Mouse (Mus musculus): ENCODE results near the gene Xpo6. TPM values are rescaled to one million over a fixed set of nuclear protein-coding genes. Genes with fewer than 3 reads are reported as not detected.

The Xpo6 gene
- polyA plus RNA-seq, 1 experiment from 2014 or later = 68.3 TPM

DNA sequence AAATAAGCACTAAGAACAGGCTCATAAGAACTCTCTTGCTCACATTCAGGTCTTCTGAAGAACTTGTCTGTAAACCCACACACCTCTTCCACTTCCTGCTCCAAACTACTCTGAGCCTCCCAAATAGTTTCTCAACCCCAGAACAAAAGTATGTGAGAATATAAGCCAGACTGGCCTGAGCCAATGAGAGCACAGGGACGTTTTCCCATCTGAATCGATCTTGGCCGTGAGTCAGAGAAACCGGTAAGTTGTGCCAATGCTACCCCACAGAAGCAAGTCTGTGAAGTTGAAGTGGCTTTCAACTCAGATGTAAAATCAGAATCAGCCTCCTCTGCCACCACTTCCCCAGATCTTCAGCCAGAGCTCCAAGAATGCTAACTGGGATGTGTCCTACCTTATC lies 87.0 kb downstream of the Xpo6 start:
- Histone ChIP-seq H3K27ac (replicated peaks) (no peak overlapping the region), H3K36me3 (peaks cover 69% of the 10 kb centered on the region), H3K9me3 (no peaks in the 10 kb centered on the region), H3K27me3 (no peaks in the 10 kb centered on the region), H3K9ac (replicated peaks) (no peak overlapping the region), H3K4me2 (replicated peaks) (no peak overlapping the region), H3K4me3 (no peak overlapping the region), H3K4me1 (no peaks in the 10 kb centered on the region)
- WGBS = 94% methylated on average over 4 of the region's 4 CpGs
- no peak for ATAC-seq (ENCODE audit: low FRiP score, low read depth)

DNA sequence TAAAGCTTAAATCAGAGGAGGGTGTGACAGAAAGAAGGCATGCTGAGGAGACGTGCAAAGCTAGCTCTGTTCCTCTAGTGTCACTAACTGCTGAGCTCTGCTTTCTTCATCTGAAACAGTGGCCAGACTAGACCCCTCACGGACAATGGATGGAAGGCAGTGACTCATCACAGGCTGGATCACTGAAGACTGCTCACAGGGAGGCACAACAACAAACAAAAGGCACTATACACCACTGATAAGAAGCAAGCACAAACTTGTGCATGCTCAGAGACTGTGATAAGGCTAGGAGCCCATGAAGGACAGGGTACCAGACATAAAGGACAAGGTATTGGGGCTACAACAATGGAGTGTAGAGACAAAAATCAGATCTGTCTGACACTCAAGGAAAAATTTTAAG lies 89.1 kb downstream of the Xpo6 start:
- Histone ChIP-seq H3K36me3 (peaks cover 89% of the 10 kb centered on the region), H3K9me3 (no peaks in the 10 kb centered on the region), H3K27ac (replicated peaks) (no peak overlapping the region), H3K4me1 (no peaks in the 10 kb centered on the region), H3K4me2 (replicated peaks) (no peak overlapping the region), H3K4me3 (no peak overlapping the region), H3K27me3 (no peaks in the 10 kb centered on the region), H3K9ac (replicated peaks) (no peak overlapping the region)
- WGBS = 76% methylated on average over 2 of the region's 2 CpGs
- ATAC-seq (ENCODE audit: low FRiP score, low read depth) = no peak

DNA sequence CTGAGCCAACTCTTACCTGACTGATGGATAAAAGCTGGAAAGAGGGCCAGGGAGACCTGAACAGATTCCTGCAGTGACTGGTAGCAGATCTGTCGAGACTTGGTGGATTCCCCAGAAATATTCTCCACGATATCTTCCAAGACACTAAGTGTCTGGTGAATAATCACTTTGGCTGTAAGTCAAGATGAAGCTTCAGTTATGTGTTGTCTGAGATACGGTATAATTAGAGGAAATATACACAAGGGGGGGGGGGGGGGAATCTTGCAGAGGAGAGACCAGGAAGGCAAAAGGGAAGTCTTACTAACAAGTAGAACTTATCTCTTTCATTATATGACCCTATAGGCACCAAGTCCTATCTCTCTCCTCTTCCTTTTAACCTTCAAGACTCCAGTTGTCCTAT lies 90.4 kb downstream of the Xpo6 start:
- Histone ChIP-seq H3K9ac (replicated peaks) (no peak overlapping the region), H3K4me3 (no peak overlapping the region), H3K4me1 (no peaks in the 10 kb centered on the region), H3K9me3 (no peaks in the 10 kb centered on the region), H3K36me3 (peaks cover 89% of the 10 kb centered on the region), H3K27ac (replicated peaks) (no peak overlapping the region), H3K4me2 (replicated peaks) (no peak overlapping the region), H3K27me3 (no peaks in the 10 kb centered on the region)
- ATAC-seq (ENCODE audit: low FRiP score, low read depth) = no peak
- WGBS = 94% methylated on average over 3 of the region's 3 CpGs

DNA sequence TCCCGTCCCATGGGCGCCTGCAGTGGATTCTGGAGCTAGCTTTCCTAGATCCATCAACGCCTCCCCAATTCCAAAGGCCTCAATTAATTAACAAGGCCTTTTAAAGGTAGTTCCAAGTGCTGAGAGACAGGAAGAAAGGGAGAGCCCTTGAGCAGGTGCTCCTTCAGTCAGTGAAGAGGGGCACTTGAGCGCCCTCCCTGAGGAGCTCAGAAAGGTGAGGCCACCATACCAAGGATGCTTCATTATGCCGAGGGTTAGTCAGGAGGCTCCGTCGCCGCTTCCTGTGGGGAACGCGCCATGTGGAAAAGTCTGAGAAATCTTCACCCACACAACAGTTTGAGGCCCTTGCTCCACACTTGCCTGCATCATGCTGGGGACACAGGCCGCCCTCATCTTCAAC lies 99.9 kb downstream of the Xpo6 start:
- Histone ChIP-seq H3K4me3 (no peak overlapping the region), H3K27me3 (no peaks in the 10 kb centered on the region), H3K27ac (replicated peaks) (no peak overlapping the region), H3K9me3 (no peaks in the 10 kb centered on the region), H3K36me3 (peaks cover 70% of the 10 kb centered on the region), H3K9ac (replicated peaks) (no peak overlapping the region), H3K4me2 (replicated peaks) (no peak overlapping the region), H3K4me1 (no peaks in the 10 kb centered on the region)
- no peak for ATAC-seq (ENCODE audit: low FRiP score, low read depth)
- WGBS = 96% methylated on average over 11 of the region's 11 CpGs

DNA sequence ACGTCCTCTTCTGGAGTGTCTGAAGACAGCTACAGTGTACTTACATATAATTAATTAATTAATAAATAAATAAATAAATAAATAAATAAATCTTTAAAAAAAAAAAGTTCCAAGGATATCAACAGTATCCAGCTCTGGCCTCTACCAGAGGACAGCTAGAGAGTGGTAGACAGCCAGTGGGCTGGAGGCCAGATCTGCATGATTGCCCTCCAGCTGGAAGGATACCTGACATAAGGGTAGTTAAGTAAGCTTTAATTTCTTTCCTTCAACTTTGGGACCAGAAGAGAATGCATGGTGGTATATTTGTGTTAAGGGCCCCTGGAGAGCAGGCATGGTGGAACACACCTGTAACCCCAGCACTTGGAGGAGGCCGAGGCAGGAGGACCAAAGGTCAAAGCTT lies 100.5 kb downstream of the Xpo6 start:
- H3K9me3 ChIP-seq = no peaks in the 10 kb centered on the region
- H3K9ac ChIP-seq (replicated peaks) = no peak overlapping the region
- H3K36me3 ChIP-seq = peaks cover 64% of the 10 kb centered on the region
- no peak overlapping the region for H3K4me2 ChIP-seq (replicated peaks)
- ATAC-seq (ENCODE audit: low FRiP score, low read depth) = no peak
- WGBS = 91% methylated on average over 2 of the region's 2 CpGs
- H3K4me3 ChIP-seq = no peak overlapping the region
- H3K27ac ChIP-seq (replicated peaks) = no peak overlapping the region
- H3K27me3 ChIP-seq = no peaks in the 10 kb centered on the region
- no peaks in the 10 kb centered on the region for H3K4me1 ChIP-seq

DNA sequence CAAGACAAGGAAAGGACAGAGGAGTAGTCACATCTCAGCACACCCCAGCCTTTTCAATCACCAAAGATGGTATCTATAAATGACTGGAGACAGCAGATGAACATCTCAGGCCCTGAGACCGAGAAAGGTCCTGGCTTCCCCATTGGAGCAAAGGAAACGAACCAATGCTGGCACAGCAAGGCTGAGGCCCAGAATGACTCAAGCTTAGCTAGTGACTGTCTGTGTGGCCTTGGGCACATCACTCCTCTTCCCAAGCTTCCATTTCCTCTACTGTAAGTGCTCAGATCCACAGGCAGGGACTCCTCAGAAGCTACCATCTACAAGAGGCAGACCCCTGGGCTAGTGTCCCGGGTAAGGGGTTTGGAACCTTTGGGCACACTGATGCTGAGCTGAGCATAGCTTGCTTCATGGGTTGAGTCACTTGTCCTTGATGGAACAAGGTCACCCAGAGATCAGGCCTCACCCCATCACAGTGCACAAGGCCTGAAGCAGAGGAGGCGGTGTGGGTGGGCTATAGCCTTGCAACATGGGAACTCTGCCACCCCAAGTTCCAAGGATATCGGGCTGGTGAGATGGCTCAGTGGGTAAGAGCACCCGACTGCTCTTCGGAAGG lies 101.0 kb downstream of the Xpo6 start:
- Histone ChIP-seq H3K4me2 (replicated peaks) (no peak overlapping the region), H3K4me3 (no peak overlapping the region), H3K4me1 (no peaks in the 10 kb centered on the region), H3K27me3 (no peaks in the 10 kb centered on the region), H3K27ac (replicated peaks) (no peak overlapping the region), H3K36me3 (peaks cover 58% of the 10 kb centered on the region), H3K9ac (replicated peaks) (no peak overlapping the region), H3K9me3 (no peaks in the 10 kb centered on the region)
- 97% methylated on average over 7 of the region's 7 CpGs for WGBS
- no peak for ATAC-seq (ENCODE audit: low FRiP score, low read depth)

DNA sequence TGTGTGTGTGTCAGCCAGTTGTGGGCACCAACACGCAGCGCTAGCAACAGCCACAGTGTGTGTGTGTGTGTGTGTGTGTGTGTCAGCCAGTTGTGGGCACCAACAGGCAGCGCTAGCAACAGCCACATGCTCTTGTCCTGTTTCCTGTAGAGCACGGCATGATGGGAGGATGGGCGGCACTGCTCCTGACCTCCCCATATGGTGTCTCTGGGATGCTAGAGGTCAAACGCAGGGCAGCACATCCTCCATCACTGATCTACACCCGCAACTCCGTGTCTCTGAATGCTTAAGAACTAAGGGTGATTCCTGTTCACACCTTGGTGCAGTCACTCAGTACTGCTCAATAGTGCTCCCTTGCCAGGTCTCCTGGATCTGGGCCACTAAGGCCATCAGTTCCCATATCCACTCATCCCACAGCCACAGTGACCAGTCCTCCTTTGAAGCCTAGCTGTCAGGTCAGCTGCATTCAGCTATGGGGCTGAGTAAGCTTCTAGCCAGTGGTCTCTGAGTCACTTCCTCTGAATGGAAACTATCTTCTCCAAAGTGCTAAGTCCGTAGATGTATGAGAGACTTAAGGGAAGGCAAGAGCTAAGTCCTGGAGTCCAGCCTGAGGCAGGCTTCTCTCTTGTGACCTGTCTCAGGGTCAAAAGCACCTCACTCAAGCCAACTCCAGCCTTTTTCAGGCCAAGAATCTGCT lies 102.9 kb downstream of the Xpo6 start:
- H3K9me3 ChIP-seq = no peaks in the 10 kb centered on the region
- ATAC-seq (ENCODE audit: low FRiP score, low read depth) = no peak
- no peak overlapping the region for H3K9ac ChIP-seq (replicated peaks)
- H3K27me3 ChIP-seq = no peaks in the 10 kb centered on the region
- H3K27ac ChIP-seq (replicated peaks) = no peak overlapping the region
- peaks cover 48% of the 10 kb centered on the region for H3K36me3 ChIP-seq
- WGBS = 89% methylated on average over 7 of the region's 9 CpGs
- H3K4me1 ChIP-seq = no peaks in the 10 kb centered on the region
- H3K4me2 ChIP-seq (replicated peaks) = no peak overlapping the region
- H3K4me3 ChIP-seq = no peak overlapping the region

DNA sequence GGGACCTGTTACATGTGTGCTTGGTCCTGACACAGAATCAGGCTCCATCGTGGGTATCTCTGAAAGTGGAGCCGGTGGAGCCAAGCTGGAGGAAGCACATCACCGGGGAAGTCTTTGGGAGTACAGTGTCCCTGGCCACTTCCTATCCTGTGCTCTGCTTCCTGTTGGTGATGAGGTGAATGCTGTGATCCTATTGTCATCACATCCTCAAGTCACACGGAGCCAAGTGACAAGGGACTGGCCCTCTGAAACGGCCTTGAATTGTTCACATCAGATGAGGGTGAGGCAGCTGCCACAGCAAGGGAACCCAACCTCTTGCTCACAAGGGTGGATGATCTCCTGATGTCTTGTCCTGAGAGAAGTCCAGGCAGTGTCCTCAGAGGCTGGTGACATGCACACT lies 103.7 kb downstream of the Xpo6 start:
- Histone ChIP-seq H3K4me3 (no peak overlapping the region), H3K9me3 (no peaks in the 10 kb centered on the region), H3K27ac (replicated peaks) (no peak overlapping the region), H3K4me1 (no peaks in the 10 kb centered on the region), H3K9ac (replicated peaks) (no peak overlapping the region), H3K27me3 (no peaks in the 10 kb centered on the region), H3K36me3 (peaks cover 41% of the 10 kb centered on the region), H3K4me2 (replicated peaks) (no peak overlapping the region)
- no peak for ATAC-seq (ENCODE audit: low FRiP score, low read depth)
- WGBS = 81% methylated on average over 5 of the region's 5 CpGs

DNA sequence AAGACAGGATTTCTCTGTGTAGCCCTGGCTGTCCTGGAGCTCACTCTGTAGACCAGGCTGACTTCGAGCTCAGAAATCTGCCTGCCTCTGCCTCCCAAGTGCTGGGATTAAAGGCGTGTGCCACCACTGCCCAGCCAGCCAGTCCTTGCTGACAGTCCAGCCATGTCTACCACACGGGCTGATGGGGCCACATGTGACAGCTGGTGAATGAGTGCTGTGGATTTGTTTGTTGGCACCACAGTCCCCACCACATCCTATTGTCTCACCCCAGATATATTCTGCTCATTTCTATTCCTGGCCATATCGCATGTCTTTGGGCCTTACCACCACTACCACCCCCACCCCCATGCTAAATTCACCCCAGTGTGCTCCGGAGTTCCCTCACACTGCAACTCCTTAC lies 105.6 kb downstream of the Xpo6 start:
- WGBS = 94% methylated on average over 5 of the region's 5 CpGs
- H3K4me3 ChIP-seq = no peak overlapping the region
- no peaks in the 10 kb centered on the region for H3K9me3 ChIP-seq
- no peak for ATAC-seq (ENCODE audit: low FRiP score, low read depth)
- H3K4me1 ChIP-seq = no peaks in the 10 kb centered on the region
- no peak overlapping the region for H3K27ac ChIP-seq (replicated peaks)
- peaks cover 27% of the 10 kb centered on the region for H3K36me3 ChIP-seq
- H3K27me3 ChIP-seq = no peaks in the 10 kb centered on the region
- H3K9ac ChIP-seq (replicated peaks) = no peak overlapping the region
- no peak overlapping the region for H3K4me2 ChIP-seq (replicated peaks)

DNA sequence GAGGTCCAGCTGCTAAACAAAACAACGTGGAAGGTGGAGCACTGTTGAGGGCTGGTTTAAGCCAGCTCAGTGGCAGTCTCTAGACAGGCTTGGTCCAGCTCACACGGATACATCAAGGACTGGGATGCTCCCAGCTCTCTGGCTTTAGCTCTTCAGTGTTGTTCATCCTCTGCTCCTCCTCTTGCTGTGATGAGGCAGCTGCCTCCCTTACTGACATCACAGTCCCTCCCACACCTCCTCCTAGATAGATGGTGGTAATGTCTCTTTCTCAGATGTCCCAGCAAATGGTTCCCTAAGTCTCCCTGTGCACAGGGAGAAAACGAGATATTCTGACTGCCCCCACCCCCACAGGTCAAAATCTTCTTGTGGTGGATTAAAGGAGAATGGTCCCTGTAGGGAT lies 107.1 kb downstream of the Xpo6 start:
- no peak overlapping the region for H3K4me3 ChIP-seq
- ATAC-seq (ENCODE audit: low FRiP score, low read depth) = no peak
- peaks cover 12% of the 10 kb centered on the region; the same call in 1 of the 2 replicates for H3K36me3 ChIP-seq
- 37% methylated on average over 3 of the region's 3 CpGs for WGBS
- no peaks in the 10 kb centered on the region for H3K9me3 ChIP-seq
- no peaks in the 10 kb centered on the region for H3K4me1 ChIP-seq
- no peak overlapping the region for H3K9ac ChIP-seq (replicated peaks)
- no peak overlapping the region for H3K4me2 ChIP-seq (replicated peaks)
- H3K27me3 ChIP-seq = no peaks in the 10 kb centered on the region
- H3K27ac ChIP-seq (replicated peaks) = no peak overlapping the region

DNA sequence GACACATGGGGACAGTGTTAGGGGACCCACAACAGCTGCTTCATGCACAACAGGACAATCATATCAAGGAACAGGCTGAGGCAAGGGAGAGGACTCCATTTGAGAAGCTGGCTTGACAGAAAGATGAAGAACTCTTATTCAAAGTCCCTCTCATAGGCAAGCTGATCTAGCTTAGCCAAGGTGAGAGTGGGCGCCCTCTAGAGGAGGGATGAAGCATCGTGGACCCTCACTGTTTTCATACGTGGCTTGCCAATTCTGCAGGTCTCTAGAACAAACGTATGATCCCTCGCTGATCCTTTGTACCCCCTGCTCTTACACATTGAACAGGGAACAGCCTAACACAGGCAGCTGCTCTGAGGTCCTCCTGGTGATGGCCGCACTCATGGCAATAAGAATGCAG lies 110.5 kb downstream of the Xpo6 start:
- WGBS = 18% methylated on average over 6 of the region's 6 CpGs
- Histone ChIP-seq H3K9ac (replicated peaks) (no peak overlapping the region), H3K27me3 (peaks cover 13% of the 10 kb centered on the region), H3K36me3 (no peaks in the 10 kb centered on the region), H3K9me3 (no peaks in the 10 kb centered on the region), H3K4me2 (replicated peaks) (no peak overlapping the region), H3K4me3 (no peak overlapping the region), H3K4me1 (peaks cover 17% of the 10 kb centered on the region), H3K27ac (replicated peaks) (no peak overlapping the region)
- ATAC-seq (ENCODE audit: low FRiP score, low read depth) = no peak

DNA sequence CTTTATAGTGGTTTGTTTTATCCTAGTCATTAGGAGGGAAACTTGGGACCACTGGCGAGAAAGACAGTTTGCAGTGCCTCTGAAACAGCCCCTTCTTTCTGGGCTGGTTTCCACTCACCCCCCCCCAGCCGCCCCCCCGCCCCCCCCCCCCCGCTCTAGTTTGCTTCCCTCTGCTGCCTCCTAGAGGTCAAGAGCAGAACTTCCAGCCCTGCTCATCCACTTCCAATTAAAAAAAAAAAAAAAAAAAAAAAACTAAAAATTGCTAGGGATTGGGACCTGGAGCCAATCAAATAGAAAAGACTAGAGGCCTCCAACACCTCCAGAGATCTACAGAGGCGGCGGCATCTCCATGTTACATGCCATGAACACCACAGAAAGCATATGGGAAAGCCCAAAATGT lies 112.1 kb downstream of the Xpo6 start:
- H3K4me1 ChIP-seq = peaks cover 26% of the 10 kb centered on the region
- H3K9me3 ChIP-seq = no peaks in the 10 kb centered on the region
- 27% methylated on average over 4 of the region's 6 CpGs for WGBS
- no peak overlapping the region for H3K27ac ChIP-seq (replicated peaks)
- H3K36me3 ChIP-seq = no peaks in the 10 kb centered on the region
- H3K4me2 ChIP-seq (replicated peaks) = no peak overlapping the region
- ATAC-seq (ENCODE audit: low FRiP score, low read depth) = no peak
- H3K9ac ChIP-seq (replicated peaks) = no peak overlapping the region
- peaks cover 29% of the 10 kb centered on the region for H3K27me3 ChIP-seq
- H3K4me3 ChIP-seq = no peak overlapping the region

DNA sequence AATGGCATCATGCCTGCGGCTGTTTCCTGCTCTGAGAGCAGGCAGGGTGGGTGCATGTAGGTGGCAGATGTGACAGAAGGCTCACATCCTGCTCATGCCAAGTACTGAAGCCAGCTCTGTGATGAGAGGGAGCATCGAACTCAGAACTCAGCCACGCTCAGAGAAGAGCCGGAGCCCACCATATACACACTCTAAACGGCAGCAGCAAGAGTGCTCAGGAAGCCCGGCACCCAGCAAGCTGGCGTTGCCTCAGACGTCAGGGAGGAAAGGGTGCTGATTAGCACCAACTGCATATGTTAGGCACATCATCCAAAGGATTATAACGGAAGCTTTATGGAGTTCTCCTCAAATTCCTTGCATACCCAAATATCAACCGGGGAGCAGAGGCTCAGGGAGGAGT lies 112.7 kb downstream of the Xpo6 start:
- Histone ChIP-seq H3K9me3 (no peaks in the 10 kb centered on the region), H3K27me3 (peaks cover 35% of the 10 kb centered on the region), H3K4me2 (replicated peaks) (no peak overlapping the region), H3K27ac (replicated peaks) (no peak overlapping the region), H3K36me3 (no peaks in the 10 kb centered on the region), H3K4me3 (no peak overlapping the region), H3K4me1 (peaks cover 28% of the 10 kb centered on the region), H3K9ac (replicated peaks) (no peak overlapping the region)
- ATAC-seq (ENCODE audit: low FRiP score, low read depth) = no peak
- WGBS = 72% methylated on average over 10 of the region's 10 CpGs

Measured in midbrain, embryonic 12.5 days (tissue).